Mouse (Mus musculus): ENCODE measurements at regions not wholly inside any gene's neighbourhood (a gene's known extent, or its start where the extent isn't known, plus 50 kb on each side); places are given as distances from the start of the nearest gene placed in this dataset.

DNA sequence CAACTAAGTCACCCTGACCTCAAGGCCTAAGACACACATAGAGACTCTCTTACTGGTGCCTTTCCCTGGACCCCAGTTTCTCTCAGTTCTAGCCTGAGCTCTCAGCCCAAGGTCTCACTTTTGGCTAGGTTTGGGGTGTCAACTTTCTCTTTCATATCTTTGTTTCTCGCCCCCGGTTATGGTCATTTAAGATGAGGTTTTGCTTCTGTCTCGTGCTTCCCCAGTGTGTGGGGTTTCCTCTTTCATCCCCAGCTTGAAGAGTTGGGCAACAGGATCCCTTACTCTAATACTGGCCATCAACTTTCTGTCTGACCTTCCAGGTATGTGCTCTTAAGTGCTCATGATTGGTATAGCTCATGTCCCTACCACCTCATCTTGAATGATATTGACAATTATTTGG lies 67.5 kb downstream of the Lmo4 start:
- no peaks in the 10 kb centered on the region for H3K9me3 ChIP-seq (replicated peaks)
- WGBS = 88% methylated on average over 3 of the region's 3 CpGs
- no peak overlapping the region for H3K9ac ChIP-seq
- no peak overlapping the region for H3K27ac ChIP-seq
- no peaks in the 10 kb centered on the region for H3K27me3 ChIP-seq
- H3K36me3 ChIP-seq = no peaks in the 10 kb centered on the region
- H3K4me3 ChIP-seq = no peak overlapping the region
- ATAC-seq (ENCODE audit: low FRiP score) = no peak
- H3K4me1 ChIP-seq = no peaks in the 10 kb centered on the region
- no peak overlapping the region for H3K4me2 ChIP-seq (replicated peaks)

DNA sequence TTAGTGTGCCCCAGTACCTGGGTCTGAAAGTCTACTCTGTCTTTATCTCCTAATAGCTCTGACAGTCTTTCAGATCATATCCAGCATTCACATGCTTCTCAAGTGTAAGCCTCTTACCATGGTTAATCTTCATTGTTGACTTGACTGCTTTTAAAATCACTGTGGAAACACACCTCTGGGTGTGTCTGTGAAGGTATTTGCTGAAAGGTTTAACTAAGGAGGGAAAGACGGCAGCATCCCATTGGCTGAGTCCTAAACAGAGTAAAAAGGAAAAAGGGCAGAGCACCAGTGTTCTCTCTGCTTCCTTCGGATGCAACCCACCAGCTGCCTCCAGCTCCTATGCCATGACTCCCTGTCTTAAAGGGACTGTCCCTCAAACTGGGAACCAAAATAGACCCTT lies 68.6 kb downstream of the Lmo4 start:
- WGBS = 85% methylated on average over 2 of the region's 2 CpGs

DNA sequence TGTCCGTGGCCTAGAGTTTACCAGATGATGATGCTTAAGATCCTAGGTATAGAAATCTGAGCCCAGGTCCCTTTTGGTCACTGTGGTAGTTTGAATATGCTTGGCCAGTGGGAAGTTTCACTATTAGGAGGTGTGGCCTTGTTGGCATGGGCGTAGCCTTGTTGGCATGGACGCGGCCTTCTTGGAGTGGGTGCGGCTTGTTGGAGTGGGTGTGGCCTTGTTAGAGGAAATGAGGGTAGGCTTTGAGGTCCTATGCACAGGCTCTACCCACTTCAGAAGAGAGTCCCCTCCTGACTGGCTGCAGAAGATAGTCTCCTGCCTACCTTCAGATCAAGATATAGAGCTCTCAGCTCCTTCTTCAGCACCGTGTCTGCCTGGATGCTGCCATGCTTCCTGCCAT lies 69.4 kb downstream of the Lmo4 start:
- Histone ChIP-seq H3K4me3 (no peak overlapping the region), H3K36me3 (no peaks in the 10 kb centered on the region), H3K27ac (no peak overlapping the region), H3K4me2 (replicated peaks) (no peak overlapping the region), H3K9ac (no peak overlapping the region), H3K9me3 (replicated peaks) (no peaks in the 10 kb centered on the region), H3K27me3 (no peaks in the 10 kb centered on the region), H3K4me1 (no peaks in the 10 kb centered on the region)
- no peak for ATAC-seq (ENCODE audit: low FRiP score)
- WGBS = 99% methylated on average over 6 of the region's 6 CpGs

More for the DNA sequence above, 68.6 kb downstream of the Lmo4 start:
- H3K27ac ChIP-seq = no peak overlapping the region
- H3K27me3 ChIP-seq = no peaks in the 10 kb centered on the region
- no peaks in the 10 kb centered on the region for H3K4me1 ChIP-seq
- H3K9ac ChIP-seq = no peak overlapping the region
- no peak overlapping the region for H3K4me2 ChIP-seq (replicated peaks)
- ATAC-seq (ENCODE audit: low FRiP score) = no peak
- no peaks in the 10 kb centered on the region for H3K36me3 ChIP-seq
- no peak overlapping the region for H3K4me3 ChIP-seq
- no peaks in the 10 kb centered on the region for H3K9me3 ChIP-seq (replicated peaks)

DNA sequence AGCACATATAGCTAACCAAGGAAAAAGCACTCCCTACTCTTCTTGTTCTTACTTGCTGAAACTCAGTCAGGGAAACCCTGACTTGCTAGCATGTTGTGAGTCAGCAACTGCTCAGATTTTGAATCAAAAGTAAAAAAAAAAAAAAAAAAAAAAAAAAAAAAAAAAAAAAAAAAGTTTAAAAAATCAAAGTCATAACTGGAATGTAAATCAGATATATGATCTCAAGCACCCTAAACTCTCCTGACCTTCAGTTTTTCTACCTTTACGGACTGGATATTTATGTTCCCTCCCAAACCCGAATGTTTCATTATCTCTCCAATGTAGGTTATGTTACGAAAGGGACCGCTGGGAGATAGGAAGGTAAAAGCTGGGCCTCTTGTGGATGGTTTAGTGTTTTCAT lies 77.0 kb downstream of the Lmo4 start:
- Histone ChIP-seq H3K4me3 (no peak overlapping the region), H3K36me3 (no peaks in the 10 kb centered on the region), H3K9ac (no peak overlapping the region), H3K4me2 (replicated peaks) (no peak overlapping the region), H3K27me3 (no peaks in the 10 kb centered on the region), H3K4me1 (no peaks in the 10 kb centered on the region), H3K27ac (no peak overlapping the region), H3K9me3 (replicated peaks) (no peaks in the 10 kb centered on the region)
- 88% methylated on average over 4 of the region's 4 CpGs for WGBS
- ATAC-seq (ENCODE audit: low FRiP score) = no peak

DNA sequence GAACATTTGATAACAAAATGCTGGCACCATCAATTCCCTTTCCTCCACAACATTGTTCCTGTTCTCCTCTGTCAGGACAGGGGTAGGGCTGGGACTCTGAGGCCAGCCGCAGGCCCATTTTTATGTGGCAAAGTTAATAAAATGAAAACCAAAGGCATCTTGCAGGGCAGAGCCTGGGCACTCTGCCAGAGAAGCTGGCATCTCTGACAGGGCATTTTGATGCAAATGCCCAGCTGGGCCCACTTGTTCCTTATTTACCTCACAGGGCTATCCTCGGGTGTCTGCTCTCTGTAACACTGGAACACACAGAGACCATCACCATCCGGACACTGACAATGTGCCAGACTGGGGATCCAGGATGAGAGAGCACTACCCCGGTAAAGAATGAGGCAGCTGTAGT lies 80.7 kb downstream of the Lmo4 start:
- H3K4me1 ChIP-seq = no peaks in the 10 kb centered on the region
- no peak overlapping the region for H3K4me2 ChIP-seq (replicated peaks)
- no peaks in the 10 kb centered on the region for H3K36me3 ChIP-seq
- H3K9me3 ChIP-seq (replicated peaks) = no peaks in the 10 kb centered on the region
- no peak overlapping the region for H3K27ac ChIP-seq
- no peaks in the 10 kb centered on the region for H3K27me3 ChIP-seq
- H3K4me3 ChIP-seq = no peak overlapping the region
- no peak overlapping the region for H3K9ac ChIP-seq
- peak; percentile 85 for ATAC-seq (ENCODE audit: low FRiP score)
- WGBS = 62% methylated on average over 4 of the region's 4 CpGs

DNA sequence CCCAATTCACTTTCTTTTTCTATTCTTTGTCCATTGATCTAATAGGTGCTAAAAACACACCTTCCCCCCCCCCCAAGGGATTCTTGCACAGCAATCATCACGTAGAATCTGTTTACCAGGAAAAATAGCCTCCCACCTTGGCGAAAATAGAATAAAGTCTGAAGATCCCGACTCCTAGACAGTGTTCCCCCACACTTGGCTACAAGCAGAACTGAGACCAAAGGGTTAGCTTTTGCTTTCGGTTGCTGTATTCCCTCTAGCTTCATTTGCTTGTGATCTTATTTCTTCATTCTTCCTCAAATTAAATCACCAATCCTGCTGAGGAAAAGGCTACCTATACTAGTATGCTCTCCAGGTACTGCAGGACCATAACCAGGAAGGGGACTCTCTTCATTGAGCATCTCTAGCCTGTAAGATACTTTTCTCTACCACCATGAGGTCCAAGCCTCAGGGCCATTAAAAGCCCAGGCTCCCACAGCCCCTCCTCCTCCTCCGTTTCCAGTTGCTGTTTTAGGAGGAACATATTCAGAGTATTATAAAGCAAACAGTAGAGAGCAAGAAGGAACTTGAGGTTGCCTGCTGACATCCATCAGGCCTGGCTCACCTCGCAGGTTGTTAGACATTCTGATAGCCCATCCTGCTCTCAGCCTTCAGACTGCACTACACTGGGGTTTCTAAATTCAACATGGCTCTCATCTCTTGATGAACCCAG lies 81.5 kb downstream of the Lmo4 start:
- no peaks in the 10 kb centered on the region for H3K4me1 ChIP-seq
- H3K27me3 ChIP-seq = no peaks in the 10 kb centered on the region
- no peak for ATAC-seq (ENCODE audit: low FRiP score)
- WGBS = 91% methylated on average over 6 of the region's 6 CpGs
- no peaks in the 10 kb centered on the region for H3K9me3 ChIP-seq (replicated peaks)
- no peak overlapping the region for H3K27ac ChIP-seq
- H3K36me3 ChIP-seq = no peaks in the 10 kb centered on the region
- H3K4me3 ChIP-seq = no peak overlapping the region
- H3K9ac ChIP-seq = no peak overlapping the region
- H3K4me2 ChIP-seq (replicated peaks) = no peak overlapping the region

DNA sequence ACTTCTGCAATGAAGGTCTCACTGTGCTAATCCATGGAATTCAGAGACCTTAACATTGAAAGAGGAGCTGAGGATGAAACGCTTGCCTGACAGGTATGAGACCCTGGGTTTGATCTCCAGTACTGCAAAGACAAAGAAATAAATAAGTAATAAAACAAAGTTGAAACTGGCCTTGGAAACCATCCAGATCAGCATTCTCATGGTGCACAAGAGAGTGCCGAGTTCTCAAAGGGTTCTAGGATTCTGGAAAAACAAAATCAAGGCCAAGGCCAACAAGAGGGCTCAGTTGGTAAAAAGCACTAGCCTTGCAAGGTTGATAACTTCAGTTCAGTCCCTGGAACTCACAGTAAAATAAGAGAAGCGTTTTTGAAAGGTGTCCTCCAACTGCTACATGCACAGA lies 85.9 kb downstream of the Lmo4 start:
- no peaks in the 10 kb centered on the region for H3K4me1 ChIP-seq
- no peak overlapping the region for H3K9ac ChIP-seq
- H3K9me3 ChIP-seq (replicated peaks) = no peaks in the 10 kb centered on the region
- H3K36me3 ChIP-seq = no peaks in the 10 kb centered on the region
- no peak overlapping the region for H3K4me2 ChIP-seq (replicated peaks)
- H3K4me3 ChIP-seq = no peak overlapping the region
- 77% methylated on average over 3 of the region's 3 CpGs for WGBS
- no peaks in the 10 kb centered on the region for H3K27me3 ChIP-seq
- ATAC-seq (ENCODE audit: low FRiP score) = no peak
- H3K27ac ChIP-seq = no peak overlapping the region

DNA sequence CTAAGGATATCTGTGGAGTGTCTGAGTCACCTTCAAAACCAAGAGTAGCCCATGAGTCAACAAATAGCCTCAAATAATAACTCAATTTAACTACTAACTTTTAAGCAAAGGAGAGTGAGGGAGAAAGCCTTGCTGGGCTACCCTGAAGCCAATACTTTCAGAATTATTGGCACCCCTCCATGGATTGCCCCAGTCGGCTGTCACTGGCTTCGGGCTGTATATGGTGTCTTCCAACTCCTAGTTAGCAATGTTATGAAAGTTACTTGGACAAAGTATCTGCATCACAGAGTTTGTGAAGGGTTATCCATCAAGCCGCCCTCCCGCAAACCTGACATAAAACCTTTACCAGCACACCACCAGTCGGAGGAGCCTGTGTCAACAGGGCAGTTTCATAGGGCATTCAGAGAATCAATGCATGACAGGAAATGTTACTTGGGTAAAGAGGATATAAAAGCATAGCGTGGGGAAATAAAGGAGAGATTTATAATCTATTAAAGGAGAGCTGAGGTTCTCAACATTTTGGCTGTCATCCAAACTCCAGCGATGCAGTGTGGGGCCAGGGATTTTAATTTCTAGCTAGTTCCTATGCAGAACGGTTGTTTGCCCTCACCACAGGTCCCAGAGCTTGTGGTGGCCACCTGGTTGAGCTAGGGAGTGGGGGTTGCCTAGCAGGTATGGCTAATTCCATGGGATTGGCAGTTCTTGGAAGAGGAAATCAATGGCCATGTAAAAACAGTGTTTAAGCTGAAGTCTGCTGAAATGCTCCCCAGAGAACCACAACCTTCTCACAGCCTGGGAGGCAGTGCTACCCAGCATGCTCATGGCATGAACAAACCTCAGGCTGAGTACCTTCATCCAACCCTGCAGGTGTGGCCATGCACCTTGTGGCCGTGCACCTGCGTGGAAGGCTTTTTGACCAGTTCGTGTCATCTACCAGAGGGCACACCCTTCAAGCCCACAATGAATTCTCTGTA lies 91.1 kb downstream of the Lmo4 start:
- H3K4me2 ChIP-seq (replicated peaks) = no peak overlapping the region
- H3K9me3 ChIP-seq (replicated peaks) = no peaks in the 10 kb centered on the region
- no peak overlapping the region for H3K9ac ChIP-seq
- no peaks in the 10 kb centered on the region for H3K27me3 ChIP-seq
- no peaks in the 10 kb centered on the region for H3K4me1 ChIP-seq
- ATAC-seq (ENCODE audit: low FRiP score) = no peak
- H3K27ac ChIP-seq = no peak overlapping the region
- WGBS = 85% methylated on average over 11 of the region's 11 CpGs
- H3K36me3 ChIP-seq = no peaks in the 10 kb centered on the region
- no peak overlapping the region for H3K4me3 ChIP-seq

DNA sequence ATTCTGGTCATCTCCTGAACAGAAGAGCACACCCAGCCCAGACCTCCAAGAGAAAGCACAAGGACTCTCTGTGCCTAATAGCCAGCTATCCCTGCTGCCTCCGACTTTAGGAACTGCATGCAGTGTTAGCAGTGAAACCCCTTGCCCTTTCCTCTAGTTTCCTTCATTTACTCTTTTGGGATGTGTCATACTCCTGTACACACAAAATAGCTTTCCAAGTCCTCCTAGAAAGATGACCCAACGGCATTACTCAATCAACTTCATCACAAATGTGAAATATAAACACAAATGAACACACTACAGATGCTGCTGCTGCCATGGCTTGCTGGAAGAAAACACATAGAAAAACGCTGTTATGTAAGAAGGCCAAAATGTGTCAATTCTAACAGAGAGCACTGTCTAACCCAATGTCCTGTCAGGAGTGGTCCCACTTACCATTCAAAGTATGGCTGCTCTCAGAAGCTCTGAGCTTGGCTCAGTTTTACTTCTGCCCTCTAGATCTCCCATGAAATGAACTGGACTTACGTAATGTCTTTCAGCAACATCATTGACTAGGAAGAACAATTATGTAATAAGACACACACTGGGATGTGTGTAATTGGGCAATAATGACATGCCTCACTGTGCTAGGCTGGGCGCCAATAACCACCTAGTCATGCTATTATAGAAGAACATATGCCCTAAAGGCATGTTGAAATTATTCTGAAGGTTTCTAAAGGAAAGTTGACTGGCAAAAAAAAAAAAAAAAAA lies 94.5 kb downstream of the Lmo4 start:
- no peak for ATAC-seq (ENCODE audit: low FRiP score)
- WGBS = 88% methylated on average over 5 of the region's 5 CpGs

DNA sequence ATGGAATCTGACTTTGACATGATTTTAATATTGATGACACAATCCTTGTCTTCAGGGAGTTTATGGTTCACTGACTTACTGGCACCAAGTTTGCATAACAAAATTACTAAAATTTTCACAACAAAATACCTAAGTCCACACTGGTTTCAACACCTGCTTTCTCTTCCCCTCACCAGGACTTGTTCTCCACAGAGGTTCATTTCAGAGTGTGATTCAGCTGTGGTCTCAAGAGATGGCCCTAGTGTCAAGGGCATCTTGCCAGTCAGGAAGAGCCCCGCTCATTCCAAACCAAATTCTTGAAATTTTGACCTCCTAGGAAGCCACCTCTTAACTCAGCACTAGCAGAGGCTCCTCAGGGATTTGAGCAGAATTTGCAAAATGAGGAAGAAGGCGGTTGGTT lies 95.3 kb downstream of the Lmo4 start:
- WGBS = 63% methylated on average over 2 of the region's 2 CpGs
- Histone ChIP-seq H3K4me3 (no peak overlapping the region), H3K27me3 (no peaks in the 10 kb centered on the region), H3K36me3 (no peaks in the 10 kb centered on the region), H3K4me1 (no peaks in the 10 kb centered on the region), H3K4me2 (replicated peaks) (no peak overlapping the region), H3K9me3 (replicated peaks) (no peaks in the 10 kb centered on the region), H3K9ac (no peak overlapping the region), H3K27ac (no peak overlapping the region)
- ATAC-seq (ENCODE audit: low FRiP score) = no peak

More for the DNA sequence above, 94.5 kb downstream of the Lmo4 start:
- Histone ChIP-seq H3K9ac (no peak overlapping the region), H3K27me3 (no peaks in the 10 kb centered on the region), H3K4me3 (no peak overlapping the region), H3K36me3 (no peaks in the 10 kb centered on the region), H3K4me1 (no peaks in the 10 kb centered on the region), H3K9me3 (replicated peaks) (no peaks in the 10 kb centered on the region), H3K4me2 (replicated peaks) (no peak overlapping the region), H3K27ac (no peak overlapping the region)

DNA sequence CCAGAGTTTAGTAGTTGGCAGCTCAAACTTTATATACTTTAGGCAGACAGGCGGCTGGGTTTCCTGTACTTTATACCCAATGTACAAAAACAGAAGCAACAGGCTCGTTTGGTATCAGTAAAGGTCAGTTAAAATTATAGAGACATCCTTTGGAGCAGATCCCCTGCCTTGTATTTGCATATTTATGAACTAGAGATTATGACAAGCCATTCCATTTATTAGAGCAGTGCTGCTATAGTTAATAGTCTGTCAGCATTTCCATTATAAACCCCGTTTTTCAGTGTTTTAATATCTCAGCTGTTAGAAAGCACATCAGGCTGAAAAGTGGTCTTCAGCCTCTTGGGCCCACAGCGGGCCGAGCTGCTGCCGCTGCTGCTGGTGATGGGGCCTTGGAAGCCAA lies 96.7 kb downstream of the Lmo4 start:
- H3K27me3 ChIP-seq = no peaks in the 10 kb centered on the region
- no peak overlapping the region for H3K4me3 ChIP-seq
- no peaks in the 10 kb centered on the region for H3K4me1 ChIP-seq
- no peak overlapping the region for H3K9ac ChIP-seq
- H3K9me3 ChIP-seq (replicated peaks) = no peaks in the 10 kb centered on the region
- no peaks in the 10 kb centered on the region for H3K36me3 ChIP-seq
- H3K4me2 ChIP-seq (replicated peaks) = no peak overlapping the region
- ATAC-seq (ENCODE audit: low FRiP score) = no peak
- no peak overlapping the region for H3K27ac ChIP-seq
- 79% methylated on average over 6 of the region's 6 CpGs for WGBS

DNA sequence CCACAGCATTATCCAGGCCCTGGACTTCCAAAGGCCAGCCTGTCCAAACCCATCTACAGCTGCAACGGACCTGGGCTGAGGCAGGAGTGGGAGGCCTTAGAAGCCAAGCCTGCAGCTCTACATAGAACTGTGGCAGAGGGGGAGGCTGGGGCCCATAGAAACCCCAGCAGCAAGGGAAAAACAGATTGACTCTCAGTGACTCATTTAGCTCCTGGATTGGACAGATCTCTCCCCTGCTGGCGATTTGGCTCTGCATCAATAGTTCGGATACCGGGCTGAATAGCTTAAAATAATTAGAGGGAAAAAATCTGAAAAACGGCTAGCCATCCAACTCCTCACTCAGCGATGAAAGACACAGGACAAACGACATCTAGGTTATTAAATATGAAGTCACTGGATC lies 97.4 kb downstream of the Lmo4 start:
- H3K9ac ChIP-seq = no peak overlapping the region
- no peak overlapping the region for H3K4me2 ChIP-seq (replicated peaks)
- no peaks in the 10 kb centered on the region for H3K36me3 ChIP-seq
- no peaks in the 10 kb centered on the region for H3K4me1 ChIP-seq
- no peak overlapping the region for H3K4me3 ChIP-seq
- peak; percentile 52; the same call in 1 of the 2 replicates for ATAC-seq (ENCODE audit: low FRiP score)
- H3K27ac ChIP-seq = 0 out of 2 replicates have a peak overlapping the region, but pooled peaks have one; percentile 19
- H3K27me3 ChIP-seq = no peaks in the 10 kb centered on the region
- whole genome bisulfite sequencing = 62% methylated on average over 7 of the region's 7 CpGs
- H3K9me3 ChIP-seq (replicated peaks) = no peaks in the 10 kb centered on the region

Measured in hindbrain, embryonic 12.5 days (tissue).